Mouse (Mus musculus) kidney, postnatal 25 days (tissue): Measurements from ENCODE around the gene Spcs3.
"Not testable (repeated sequence)": the region's sequence is repeated elsewhere in the genome, so short reads cannot be mapped to it uniquely, and the experiment has no call there.

Source experiments
- DNase-seq, 2 experiments: peaks; one replicate each; pipeline ENCODE4 v3.0.0; 2021; ENCODE audit warnings: mixed read lengths in 2 of 2

The Spcs3 gene

GRCm38 (mm10) chr8:54529382-54530296, at the start of gene Spcs3, which contains the start of gene Asb5:
TSS of gene Spcs3 (minus strand) at chr8:54529998.
TSS of gene Asb5 (plus strand) at chr8:54529580.
- peak; percentile 97 to 99 for DNase-seq

- no peak for DNase-seq
These were observed 41.1 kb upstream of the Spcs3 start for GRCm38 (mm10) chr8:54570618-54571609.

- no peak for DNase-seq
These were observed 37.4 kb upstream of the Spcs3 start for GRCm38 (mm10) chr8:54567168-54567567.

- no peak for DNase-seq
These were observed 35.9 kb upstream of the Spcs3 start for GRCm38 (mm10) chr8:54565603-54566260.

- no peak for DNase-seq
These were observed 35.4 kb upstream of the Spcs3 start for GRCm38 (mm10) chr8:54565181-54565580.

- DNase-seq = no peak
These were observed 32.3 kb upstream of the Spcs3 start for GRCm38 (mm10) chr8:54562137-54562536.

GRCm38 (mm10) chr8:54554921-54555320, 25.1 kb upstream of the Spcs3 start:
- DNase-seq = no peak

- no peak for DNase-seq
These were observed 20.3 kb upstream of the Spcs3 start for GRCm38 (mm10) chr8:54550026-54550574.

GRCm38 (mm10) chr8:54548383-54548782, 18.6 kb upstream of the Spcs3 start:
- DNase-seq = no peak

- no peak for DNase-seq
These were observed 11.5 kb upstream of the Spcs3 start for GRCm38 (mm10) chr8:54541331-54541730.

GRCm38 (mm10) chr8:54537285-54537684, 7.5 kb upstream of the Spcs3 start:
- no peak for DNase-seq

GRCm38 (mm10) chr8:54535172-54535571, 5.4 kb upstream of the Spcs3 start:
- DNase-seq = no peak

GRCm38 (mm10) chr8:54528571-54528970, 1.2 kb downstream of the Spcs3 start:
- DNase-seq = no peak

- no peak for DNase-seq
These were observed 3.1 kb downstream of the Spcs3 start for GRCm38 (mm10) chr8:54526700-54527099.

GRCm38 (mm10) chr8:54525606-54526005, 4.2 kb downstream of the Spcs3 start:
- DNase-seq = no peak

- DNase-seq = no peak
These were observed 9.3 kb downstream of the Spcs3 start for GRCm38 (mm10) chr8:54520516-54520915.

GRCm38 (mm10) chr8:54518756-54519460, 10.9 kb downstream of the Spcs3 start:
- DNase-seq = peak; percentile 79 to 87

GRCm38 (mm10) chr8:54512200-54512599, 17.6 kb downstream of the Spcs3 start:
- DNase-seq = not testable (repeated sequence)

GRCm38 (mm10) chr8:54511791-54512190, 18.0 kb downstream of the Spcs3 start:
- no peak for DNase-seq

GRCm38 (mm10) chr8:54509221-54509721, 20.5 kb downstream of the Spcs3 start:
- peak; percentile 28 to 41 for DNase-seq

GRCm38 (mm10) chr8:54508814-54509213, 21.0 kb downstream of the Spcs3 start:
- no peak for DNase-seq

GRCm38 (mm10) chr8:54508096-54508456, 21.7 kb downstream of the Spcs3 start:
- no peak for DNase-seq
